Mouse (Mus musculus): ENCODE measurements around the gene Atg13. TPM values are rescaled to one million over a fixed set of nuclear protein-coding genes. Genes with fewer than 3 reads are reported as not detected.

Gene Atg13
- total RNA-seq (2023), result 10 to 100 TPM; 24.4 to 24.5 TPM

GRCm38 (mm10) chr2:91710272-91711234, at the start of gene Atg13, which contains the start of gene Harbi1:
Gene Atg13 (minus strand): TSS chr2:91710576.
Gene Harbi1 (plus strand): TSS chr2:91710852.

GRCm38 (mm10) chr2:91729971-91730821, 19.8 kb upstream of the Atg13 start, which contains the start of gene Ambra1:
Gene Ambra1 (plus strand): TSS chr2:91730134.

GRCm38 (mm10) chr2:91649553-91650359, 60.6 kb downstream of the Atg13 start, which contains the start of the genes Zfp408 and Arhgap1:
Gene Zfp408 (minus strand): TSS chr2:91649791.
Gene Arhgap1 (plus strand): TSS chr2:91649860.

GRCm38 (mm10) chr2:91636229-91636628, 74.1 kb downstream of the Atg13 start, which contains the start of gene F2:
Gene F2 (minus strand): TSS chr2:91636414.

Other genes starting within 250 kb of the Atg13 start
- 10 to 100 TPM; 63.5 to 63.7 TPM for gene Ckap5, start 183.8 kb downstream of the Atg13 start, total RNA-seq (2023)
- under 1 TPM in 1 of 2 experiments, not detected in 1; 0.20 TPM for gene F2, start 74.2 kb downstream of the Atg13 start, total RNA-seq (2023)
- gene Zfp408, start 60.8 kb downstream of the Atg13 start, total RNA-seq (2023), result 10 to 100 TPM; 16.9 to 17.3 TPM
- 10 to 100 TPM; 79.8 to 83.2 TPM for gene Arhgap1, start 60.7 kb downstream of the Atg13 start, total RNA-seq (2023)
- 1 to 10 TPM; 3.2 to 3.9 TPM for gene Harbi1, start 276 bp upstream of the Atg13 start, total RNA-seq (2023)
- gene Ambra1, start 19.6 kb upstream of the Atg13 start, total RNA-seq (2023), result 10 to 100 TPM; 35.5 to 36.1 TPM
- not detected for gene Chrm4, start 216.7 kb upstream of the Atg13 start, total RNA-seq (2023)
- 1 to 10 TPM; 1.4 to 2.1 TPM for gene Mdk, start 221.7 kb upstream of the Atg13 start, total RNA-seq (2023)
- gene Gm9821, start 235.1 kb upstream of the Atg13 start, total RNA-seq (2023), result not detected

Measured in neutrophil, adult 83 days (primary cell).